Mouse (Mus musculus) E14TG2a.4 (cell line): ENCODE measurements around the gene Ilf2.

ENCODE experiments used
- CTCF ChIP-seq: conservative IDR thresholded peaks from 2 replicates; pipeline ENCODE4 v1.5.1; 2014; ENCODE audit warnings: low read length
- POU5F1 ChIP-seq: IDR thresholded peaks from 2 replicates; pipeline ENCODE4 v1.6.1; 2014; ENCODE audit warnings: low read length, borderline replicate concordance

DNA sequence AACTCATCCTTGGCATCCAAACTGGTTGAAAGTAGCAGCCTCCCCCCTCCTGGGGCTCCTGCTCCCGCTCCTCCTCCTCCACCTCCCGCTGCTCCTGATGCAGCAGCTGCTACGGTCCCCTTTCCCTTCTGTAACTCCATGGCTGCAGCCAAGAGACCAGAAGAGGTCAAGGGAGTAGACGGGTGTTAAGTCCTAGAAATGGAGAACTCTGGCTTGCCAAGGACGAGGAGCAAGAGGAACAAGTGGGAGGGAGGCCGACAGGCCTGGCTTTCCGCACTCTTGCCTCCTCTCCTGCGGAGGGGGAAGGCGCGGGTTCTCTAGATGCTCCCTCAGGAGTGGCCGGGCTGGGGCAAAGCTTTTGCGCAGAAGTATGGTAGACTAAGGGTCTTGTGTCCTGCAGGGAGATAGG, 43.1 kb upstream of the Ilf2 start:
- TF ChIP-seq CTCF (no peak), POU5F1 (no peak)
